Mouse (Mus musculus) embryonic facial prominence, embryonic 11.5 days (tissue): ENCODE measurements around the gene Wsb1. TPM values are rescaled to one million over a fixed set of nuclear protein-coding genes. Genes with fewer than 3 reads are reported as not detected.

Experiments used
- ATAC-seq: fragments of 200-750 bp; cut with Nextera tagmentation; replicated peaks from 2 replicates; pipeline ENCODE4 v1.8.0; 2017; ENCODE audit warnings: low read depth; ENCODE audit not compliant: insufficient number of reproducible peaks, low FRiP score, low TSS enrichment
- DNase-seq: peaks from one replicate; pipeline ENCODE4 v3.0.0-alpha.2; 2015; ENCODE audit warnings: low spot score
- H3K27ac ChIP-seq: fragments of 300-500 bp; sonication (generic); replicated peaks from 2 replicates; pipeline ENCODE4 v1.5.1; 2014; ENCODE audit warnings: mild to moderate bottlenecking, low read depth, low read length, control low read depth
- H3K27me3 ChIP-seq: fragments of 300-500 bp; sonication (generic); 2 replicates; pipeline ENCODE4 v1.6.1; 2014; ENCODE audit warnings: mild to moderate bottlenecking, low read length, moderate library complexity, mixed read lengths; ENCODE audit not compliant: control insufficient read depth, insufficient read depth
- H3K36me3 ChIP-seq: fragments of 300-500 bp; sonication (generic); replicated peaks from 2 replicates; pipeline ENCODE4 v1.6.1; 2014; ENCODE audit warnings: low read depth, mild to moderate bottlenecking, low read length, moderate library complexity, mixed read lengths; ENCODE audit not compliant: control insufficient read depth, insufficient read depth
- H3K4me1 ChIP-seq: fragments of 300-500 bp; sonication (generic); 2 replicates; pipeline ENCODE4 v1.6.1; 2014; ENCODE audit warnings: low read length, mixed read lengths; ENCODE audit not compliant: control insufficient read depth, insufficient read depth
- H3K4me2 ChIP-seq: fragments of 300-500 bp; sonication (generic); 2 replicates; pipeline ENCODE4 v1.6.1; 2014; ENCODE audit warnings: low read depth, mild to moderate bottlenecking, control low read depth, low read length, moderate library complexity
- H3K4me3 ChIP-seq: fragments of 300-500 bp; sonication (generic); 2 replicates; pipeline ENCODE4 v1.5.1; 2014; ENCODE audit warnings: low read depth, low read length, control low read depth
- H3K9ac ChIP-seq: fragments of 300-500 bp; sonication (generic); replicated peaks from 2 replicates; pipeline ENCODE4 v1.6.1; 2014; ENCODE audit warnings: mild to moderate bottlenecking, control low read depth, low read length
- H3K9me3 ChIP-seq: fragments of 300-500 bp; sonication (generic); replicated peaks from 2 replicates; pipeline ENCODE4 v1.6.1; 2016; ENCODE audit warnings: mild to moderate bottlenecking, low read length, inconsistent platforms, mixed read lengths; ENCODE audit not compliant: control insufficient read depth
- WGBS: fragments of 180-500 bp; shearing (Covaris S2); extraction: QIAGEN DNeasy Blood & Tissue Kit; methylation state at CpG from one replicate; pipeline ENCODE4 v1.1.7; 2014; 5-methylcytosine and 5-hydroxymethylcytosine counted together
- polyA plus RNA-seq: library from polyadenylated mRNA; unstranded; fragments of >200 nt; fragmentation: Nextera tagmentation; extraction: Ambion mirVana; gene quantifications from 2 replicates; pipeline ENCODE4 v1.2.1, GENCODE M21; 2014

Gene Wsb1
- polyA plus RNA-seq, 1 experiment from 2014 or later = 480 TPM

DNA sequence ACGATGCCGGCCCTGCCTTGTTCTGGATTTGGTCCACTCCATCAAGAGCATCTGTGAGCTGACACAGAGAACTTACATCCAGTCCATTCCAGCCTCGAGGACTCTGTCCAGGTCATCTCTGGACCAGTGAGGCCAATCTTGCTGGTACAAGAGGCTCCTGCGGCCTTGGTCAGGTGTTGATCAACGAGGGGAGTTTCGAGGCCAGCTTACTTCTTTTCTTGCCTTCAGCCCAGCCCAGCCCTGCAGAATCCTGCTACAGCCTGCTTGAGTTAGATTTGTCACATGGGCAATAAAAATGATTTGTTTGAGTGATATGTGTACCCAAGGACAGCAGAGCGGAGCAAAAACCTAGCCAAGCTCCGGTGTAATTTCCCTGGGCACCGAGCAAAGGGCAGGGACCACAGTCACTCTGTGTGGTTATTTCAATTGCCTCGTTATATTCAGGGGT is 25.4 kb downstream of the Wsb1 start:
- Histone ChIP-seq H3K4me2 (no peak overlapping the region), H3K9me3 (no peaks in the 10 kb centered on the region), H3K4me1 (peaks cover 2% of the 10 kb centered on the region; the same call in 1 of the 2 replicates), H3K9ac (no peak overlapping the region), H3K27ac (no peak overlapping the region), H3K36me3 (no peaks in the 10 kb centered on the region), H3K4me3 (no peak overlapping the region), H3K27me3 (no peaks in the 10 kb centered on the region)
- no peak for DNase-seq
- 85% methylated on average over 10 of the region's 10 CpGs for WGBS
- ATAC-seq = no peak

DNA sequence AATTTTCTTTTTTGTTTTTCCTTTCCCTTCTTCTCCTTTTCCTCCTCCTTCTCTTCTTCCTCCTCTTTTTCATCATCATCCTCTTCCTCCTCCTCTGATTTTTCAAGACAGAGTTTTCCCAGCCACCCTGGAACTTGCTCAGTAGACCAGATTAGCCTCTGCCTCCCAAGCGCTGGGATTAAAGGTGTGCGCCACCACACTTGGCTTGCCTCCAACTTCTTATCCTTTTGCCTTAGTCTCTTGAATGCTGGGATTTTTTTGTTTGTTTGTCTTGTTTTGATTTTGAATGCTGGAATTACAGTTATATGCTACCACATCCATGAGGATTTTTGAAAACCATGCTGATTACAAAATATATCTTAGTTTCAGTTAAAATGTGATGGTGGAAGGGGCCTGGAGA is 26.4 kb downstream of the Wsb1 start:
- Histone ChIP-seq H3K9ac (no peak overlapping the region), H3K27ac (no peak overlapping the region), H3K4me1 (peaks cover 2% of the 10 kb centered on the region; the same call in 1 of the 2 replicates), H3K4me2 (no peak overlapping the region), H3K27me3 (no peaks in the 10 kb centered on the region), H3K9me3 (no peaks in the 10 kb centered on the region), H3K36me3 (no peaks in the 10 kb centered on the region), H3K4me3 (no peak overlapping the region)
- ATAC-seq (no peak), DNase-seq (no peak)
- 94% methylated on average over 2 of the region's 2 CpGs for whole genome bisulfite sequencing

GRCm38 (mm10) chr11:79225371-79226155 is 28.9 kb downstream of the Wsb1 start:
- Histone ChIP-seq H3K36me3 (no peaks in the 10 kb centered on the region), H3K4me1 (peaks cover 2% of the 10 kb centered on the region; the same call in 1 of the 2 replicates), H3K9ac (no peak overlapping the region), H3K27ac (no peak overlapping the region), H3K4me3 (no peak overlapping the region), H3K27me3 (no peaks in the 10 kb centered on the region), H3K9me3 (no peaks in the 10 kb centered on the region), H3K4me2 (no peak overlapping the region)
- no peak for DNase-seq
- 72% methylated on average over 8 of the region's 8 CpGs for WGBS
- ATAC-seq = no peak

DNA sequence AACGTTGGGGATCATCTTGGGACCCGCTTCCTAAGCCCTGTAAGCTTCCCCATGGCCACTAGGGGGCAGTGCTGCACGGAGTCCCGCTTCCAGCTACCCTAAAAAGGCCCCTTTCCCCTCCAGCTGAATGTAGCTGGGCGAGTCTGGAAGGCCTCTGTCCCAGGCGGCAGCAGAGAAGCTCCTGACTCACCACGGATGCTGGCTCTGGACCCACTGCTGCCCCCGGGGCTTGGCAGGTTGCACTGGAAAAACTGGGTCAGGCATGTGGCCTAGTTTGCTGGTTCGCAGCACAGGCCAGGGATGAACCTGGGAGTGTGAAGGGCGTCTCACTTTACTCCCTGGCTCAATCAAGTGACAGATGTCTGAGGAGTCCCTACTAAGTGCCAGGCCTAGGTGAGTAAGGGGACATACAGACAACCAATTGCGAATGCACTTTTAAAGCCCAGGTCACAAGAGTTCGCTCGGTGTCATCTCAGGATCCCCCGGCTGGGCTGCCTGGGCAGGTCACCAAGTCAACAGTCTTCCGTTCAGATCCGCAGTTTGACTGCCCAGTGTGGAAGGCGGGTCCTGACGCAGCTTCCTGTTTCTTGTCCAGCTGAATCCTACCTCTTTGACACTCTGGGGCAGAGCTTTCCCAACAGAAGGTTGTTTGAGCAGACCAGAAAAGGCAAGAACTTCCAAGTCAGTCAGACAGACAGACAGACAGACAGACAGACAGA is 29.8 kb downstream of the Wsb1 start:
- Histone ChIP-seq H3K4me2 (no peak overlapping the region; the same call in 1 of the 2 replicates), H3K36me3 (no peaks in the 10 kb centered on the region), H3K4me3 (no peak overlapping the region), H3K27ac (no peak overlapping the region; the same call in 1 of the 2 replicates), H3K9me3 (no peaks in the 10 kb centered on the region), H3K27me3 (no peaks in the 10 kb centered on the region), H3K4me1 (peaks cover 2% of the 10 kb centered on the region; the same call in 1 of the 2 replicates), H3K9ac (peak overlapping the region; percentile 15; the same call in 1 of the 2 replicates)
- ATAC-seq (no peak), DNase-seq (peak; percentile 93)
- 32% methylated on average over 18 of the region's 18 CpGs for WGBS

GRCm38 (mm10) chr11:79223420-79223819 is 31.1 kb downstream of the Wsb1 start:
- DNase-seq = no peak
- Histone ChIP-seq H3K4me3 (no peak overlapping the region), H3K4me2 (no peak overlapping the region), H3K9me3 (no peaks in the 10 kb centered on the region), H3K4me1 (peaks cover 2% of the 10 kb centered on the region; the same call in 1 of the 2 replicates), H3K27me3 (no peaks in the 10 kb centered on the region), H3K27ac (no peak overlapping the region), H3K36me3 (no peaks in the 10 kb centered on the region), H3K9ac (no peak overlapping the region)
- WGBS = 92% methylated on average over 6 of the region's 6 CpGs
- no peak for ATAC-seq

- Histone ChIP-seq H3K27me3 (no peaks in the 10 kb centered on the region), H3K27ac (no peak overlapping the region), H3K4me2 (no peak overlapping the region), H3K36me3 (no peaks in the 10 kb centered on the region), H3K9ac (no peak overlapping the region), H3K4me1 (peaks cover 2% of the 10 kb centered on the region; the same call in 1 of the 2 replicates), H3K4me3 (no peak overlapping the region), H3K9me3 (no peaks in the 10 kb centered on the region)
- WGBS = 91% methylated on average over 6 of the region's 6 CpGs
- DNase-seq (no peak), ATAC-seq (no peak)
Observed at GRCm38 (mm10) chr11:79222661-79223060, 31.8 kb downstream of the Wsb1 start.

DNA sequence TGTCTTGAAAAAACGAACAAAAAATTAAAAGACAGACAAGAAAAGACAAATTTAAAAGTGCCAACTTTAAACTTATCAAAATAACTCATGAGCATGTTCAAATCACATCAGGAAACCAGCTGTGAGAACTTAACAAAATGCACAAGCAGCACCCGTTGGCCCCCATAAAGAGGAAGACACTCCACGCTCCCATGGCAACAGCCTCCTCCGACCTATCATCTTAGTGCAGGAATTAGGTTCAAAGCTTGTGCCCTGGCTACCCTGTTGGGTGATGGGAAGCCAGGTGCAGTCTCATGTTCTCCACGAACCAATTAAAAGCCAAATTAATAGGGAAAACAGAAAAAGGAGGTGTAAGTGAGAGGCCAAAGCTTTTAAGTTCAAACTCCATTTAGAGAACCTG is 32.8 kb downstream of the Wsb1 start:
- no peak overlapping the region for H3K4me2 ChIP-seq
- H3K4me1 ChIP-seq = peaks cover 2% of the 10 kb centered on the region; the same call in 1 of the 2 replicates
- H3K27me3 ChIP-seq = no peaks in the 10 kb centered on the region
- H3K27ac ChIP-seq = no peak overlapping the region
- no peaks in the 10 kb centered on the region for H3K36me3 ChIP-seq
- WGBS = 75% methylated on average over 5 of the region's 5 CpGs
- no peaks in the 10 kb centered on the region for H3K9me3 ChIP-seq
- no peak for ATAC-seq
- no peak for DNase-seq
- no peak overlapping the region for H3K9ac ChIP-seq
- no peak overlapping the region for H3K4me3 ChIP-seq
